Mouse (Mus musculus): ENCODE data around the gene Clec12b. TPM values are rescaled to one million over a fixed set of nuclear protein-coding genes. Genes with fewer than 3 reads are reported as not detected.
"Not testable (repeated sequence)": the region's sequence is repeated elsewhere in the genome, so short reads cannot be mapped to it uniquely, and the experiment has no call there.

Clec12b gene
- total and polyA plus RNA-seq, 3 experiments, result not detected

- TF ChIP-seq MAFK (IDR thresholded peaks at IDR 0.05; ENCODE audit: borderline replicate concordance, low read depth, low read length), result peak; percentile 11; the same call in 1 of the 2 replicates
- TF ChIP-seq TBP (IDR thresholded peaks at IDR 0.05; ENCODE audit: low read depth, low read length), result 0 out of 2 replicates have a peak, but pooled peaks have one; percentile 47
- TF ChIP-seq CHD1 (IDR thresholded peaks at IDR 0.05; ENCODE audit: low read depth, low read length), result no peak
- no peak for TF ChIP-seq SMC3 (IDR thresholded peaks at IDR 0.05; ENCODE audit: low read depth, low read length)
- no peak for TF ChIP-seq CTCF (IDR thresholded peaks at IDR 0.05 in 2 of 3, conservative IDR thresholded peaks at IDR 0.05 in 1 of 3; ENCODE audit: control insufficient read depth in 1 of 3, insufficient read depth in 1 of 3, low read depth in 2 of 3, low read length in 3 of 3, poor library complexity in 1 of 3, severe bottlenecking in 1 of 3)
- no peak for TF ChIP-seq GABPA (IDR thresholded peaks at IDR 0.05; ENCODE audit: low read depth, low read length)
- TF ChIP-seq NELFE (IDR thresholded peaks at IDR 0.05; ENCODE audit: low read depth, low read length), result no peak
- TF ChIP-seq MYB (IDR thresholded peaks at IDR 0.05; ENCODE audit: low read depth, low read length), result no peak
- no peak for TF ChIP-seq ELF1 (IDR thresholded peaks at IDR 0.05; ENCODE audit: low read depth, low read length)
- TF ChIP-seq BHLHE40 (IDR thresholded peaks at IDR 0.05; ENCODE audit: borderline replicate concordance, low read depth, low read length), result peak; percentile 52; the same call in 1 of the 2 replicates
- TF ChIP-seq MXI1 (IDR thresholded peaks at IDR 0.05; ENCODE audit: low read depth, low read length), result no peak
- peak; percentile 93 for TF ChIP-seq RCOR1 (IDR thresholded peaks at IDR 0.05; ENCODE audit: low read depth, low read length)
These were observed 35.9 kb downstream of the Clec12b start (continued) for GRCm38 (mm10) chr6:129349524-129350352.

GRCm38 (mm10) chr6:129344408-129344807 lies 41.3 kb downstream of the Clec12b start:
- peak; percentile 18 for DNase-seq (ENCODE audit: low read depth, low spot score)
- H3K4me3 ChIP-seq (ENCODE audit: control insufficient read depth in 1 of 2, insufficient read depth in 1 of 2, low read depth in 2 of 2, low read length in 2 of 2), result no peak overlapping the region
- peaks cover 0 to 3% of the 10 kb centered on the region in 2 experiments; a peak in 2 of 4 replicates for H3K4me1 ChIP-seq (ENCODE audit: control insufficient read depth in 1 of 2, insufficient read depth in 2 of 2, low read length in 2 of 2)
- no peak for TF ChIP-seq TAL1 (IDR thresholded peaks at IDR 0.05; ENCODE audit: low read length)
- TF ChIP-seq ZC3H11A (IDR thresholded peaks at IDR 0.05; ENCODE audit: low read depth, low read length), result no peak
- no peak for TF ChIP-seq EP300 (IDR thresholded peaks at IDR 0.05; ENCODE audit: low read depth in 1 of 2, low read length in 2 of 2)
- TF ChIP-seq POLR2A (IDR thresholded peaks at IDR 0.05; ENCODE audit: control insufficient read depth in 1 of 2, insufficient read depth in 1 of 2, low read depth in 1 of 2, low read length in 2 of 2, poor library complexity in 1 of 2), result no peak
- TF ChIP-seq KAT2A (conservative IDR thresholded peaks at IDR 0.05; ENCODE audit: low read depth, low read length), result no peak
- no peak for TF ChIP-seq JUND (IDR thresholded peaks at IDR 0.05; ENCODE audit: low read depth, low read length)
- no peak for TF ChIP-seq TBP (IDR thresholded peaks at IDR 0.05; ENCODE audit: low read depth, low read length)
- TF ChIP-seq GATA1 (IDR thresholded peaks at IDR 0.05; ENCODE audit: low read depth, low read length), result no peak
- TF ChIP-seq SIN3A (IDR thresholded peaks at IDR 0.05; ENCODE audit: low read length), result no peak
- TF ChIP-seq CHD1 (IDR thresholded peaks at IDR 0.05; ENCODE audit: low read depth, low read length), result no peak
- H3K27ac ChIP-seq (ENCODE audit: control insufficient read depth, low read depth, low read length), result no peak overlapping the region
- peaks cover 0 to 3% of the 10 kb centered on the region in 2 experiments; a peak in 1 of 4 replicates for H3K36me3 ChIP-seq (ENCODE audit: control insufficient read depth in 1 of 2, insufficient read depth in 2 of 2, low read length in 2 of 2)
- H3K9ac ChIP-seq (ENCODE audit: control insufficient read depth, low read depth, low read length, poor library complexity, severe bottlenecking), result no peak overlapping the region
- no peaks in the 10 kb centered on the region for H3K79me2 ChIP-seq (ENCODE audit: control insufficient read depth, insufficient read depth, low read length, poor library complexity)
- no peaks in the 10 kb centered on the region for H3K9me3 ChIP-seq (replicated peaks; ENCODE audit: insufficient read depth, low read length)
- 0 out of 4 replicates have a peak, but pooled peaks cover 0 to 1% of the 10 kb centered on the region in 2 experiments for H3K27me3 ChIP-seq (ENCODE audit: control insufficient read depth in 1 of 2, insufficient read depth in 2 of 2, low read length in 2 of 2)

- not testable (repeated sequence) for H3K4me3 ChIP-seq (ENCODE audit: control insufficient read depth in 1 of 2, insufficient read depth in 1 of 2, low read depth in 2 of 2, low read length in 2 of 2); H3K27ac ChIP-seq (ENCODE audit: control insufficient read depth, low read depth, low read length); H3K9ac ChIP-seq (ENCODE audit: control insufficient read depth, low read depth, low read length, poor library complexity, severe bottlenecking); H3K27me3 ChIP-seq (ENCODE audit: control insufficient read depth in 1 of 2, insufficient read depth in 2 of 2, low read length in 2 of 2); H3K4me1 ChIP-seq (ENCODE audit: control insufficient read depth in 1 of 2, insufficient read depth in 2 of 2, low read length in 2 of 2); H3K9me3 ChIP-seq (replicated peaks; ENCODE audit: insufficient read depth, low read length); H3K79me2 ChIP-seq (ENCODE audit: control insufficient read depth, insufficient read depth, low read length, poor library complexity); H3K36me3 ChIP-seq (ENCODE audit: control insufficient read depth in 1 of 2, insufficient read depth in 2 of 2, low read length in 2 of 2); DNase-seq (ENCODE audit: low read depth, low spot score)
These were observed 43.3 kb downstream of the Clec12b start, which contains the start of gene Clec12a for GRCm38 (mm10) chr6:129342391-129342790. Gene Clec12a (plus strand): TSS chr6:129342691.
